ENCODE assay signal across 10 mouse cellular contexts in the genomic region with DNA sequence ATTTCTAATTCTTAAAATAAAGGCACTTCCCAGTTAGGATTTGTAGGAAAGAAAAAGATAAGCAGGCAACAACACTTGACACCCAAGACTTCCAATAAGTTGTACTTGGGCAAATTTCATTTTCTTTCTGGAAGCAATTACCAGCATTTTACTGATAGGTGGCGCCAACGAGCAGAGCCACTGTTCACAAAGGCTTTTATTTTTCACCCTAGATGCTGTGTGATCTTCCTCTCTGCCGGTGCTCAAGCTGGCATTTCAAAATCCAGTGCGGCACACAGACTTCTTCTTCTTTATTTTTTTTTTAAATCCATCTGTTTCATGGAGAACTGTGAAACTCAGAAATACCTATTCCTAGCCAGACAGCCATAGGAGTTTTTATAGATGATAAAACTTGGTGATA.
DNase-seq lines count a peak whose midpoint lies in the region; ATAC-seq and TF ChIP-seq lines count a peak whose summit lies in the region.
"Had no signal": no experiment of that assay in that cellular context is flagged by ENCODE, and none has a peak within 500 bp of the region (broad histone marks: within the 10 kb centered on the region; RNA-seq: fewer than 3 reads in every experiment).

No protein-coding gene starts in this region.

- no peak overlapping the region for H3K9ac ChIP-seq in limb, embryonic 11.5 days (ENCODE audit: low read length)
- H3K9ac ChIP-seq: heart, embryonic 13.5 days; neural tube, embryonic 12.5 days had no signal

- H3K4me3 ChIP-seq in spleen, adult 2 months (ENCODE audit: extremely low read depth, insufficient read depth, insufficient read length) = no peak overlapping the region
- no peak overlapping the region for H3K4me3 ChIP-seq in limb, embryonic 11.5 days (ENCODE audit: low read depth, low read length)
- H3K4me3 ChIP-seq: heart, embryonic 13.5 days; neural tube, embryonic 12.5 days had no signal

- ATAC-seq in limb, embryonic 11.5 days (ENCODE audit: insufficient number of reproducible peaks, low FRiP score, low TSS enrichment, low read depth) = no peak

- peak; percentile 14; the same call in 1 of the 2 replicates for TF ChIP-seq CTCF in spleen, adult 2 months (IDR thresholded peaks at IDR 0.05; ENCODE audit: extremely low read depth, insufficient read depth, insufficient read length, insufficient replicate concordance)

- no peak overlapping the region for H3K27ac ChIP-seq in spleen, adult 2 months (ENCODE audit: insufficient read depth, low read length)
- H3K27ac ChIP-seq in limb, embryonic 11.5 days (replicated peaks; ENCODE audit: low read depth, low read length) = no peak overlapping the region
- H3K27ac ChIP-seq: heart, embryonic 13.5 days; neural tube, embryonic 12.5 days had no signal

- H3K9me3 ChIP-seq in limb, embryonic 11.5 days (ENCODE audit: control insufficient read depth, low read length) = no peaks in the 10 kb centered on the region
- H3K9me3 ChIP-seq: heart, embryonic 13.5 days; neural tube, embryonic 12.5 days had no signal

- WGBS in spleen, adult 2 months = 3% methylated on average over 4 of the region's 4 CpGs
- 28% methylated on average over 4 of the region's 4 CpGs for WGBS in limb, embryonic 11.5 days

- H3K4me2 ChIP-seq in limb, embryonic 11.5 days (ENCODE audit: low read depth, severe bottlenecking) = no peak overlapping the region
- H3K4me2 ChIP-seq: heart, embryonic 13.5 days; neural tube, embryonic 12.5 days had no signal

- no peaks in the 10 kb centered on the region for H3K27me3 ChIP-seq in spleen, adult 2 months (ENCODE audit: control insufficient read depth, insufficient read depth, low read length)
- H3K27me3 ChIP-seq in limb, embryonic 11.5 days (ENCODE audit: control insufficient read depth, insufficient read depth, low read length) = no peaks in the 10 kb centered on the region
- H3K27me3 ChIP-seq: heart, embryonic 13.5 days; neural tube, embryonic 12.5 days had no signal

- no peak for TF ChIP-seq POLR2A in spleen, adult 2 months (IDR thresholded peaks at IDR 0.05; ENCODE audit: low read depth, low read length)

- H3K4me1 ChIP-seq in spleen, adult 2 months (ENCODE audit: control insufficient read depth, insufficient read depth, insufficient read length) = no peaks in the 10 kb centered on the region
- no peaks in the 10 kb centered on the region for H3K4me1 ChIP-seq in limb, embryonic 11.5 days (ENCODE audit: control insufficient read depth, insufficient read depth, low read length)
- H3K4me1 ChIP-seq: heart, embryonic 13.5 days; neural tube, embryonic 12.5 days had no signal

- peak; percentile 38 to 82 for DNase-seq in adrenal gland, adult (ENCODE audit: inconsistent age in 2 of 2, low spot score in 1 of 2)
- DNase-seq in adrenal gland, postnatal 4 days (ENCODE audit: low spot score in 2 of 2) = no peak
- no peak for DNase-seq in spleen, adult 2 months (ENCODE audit: low read depth in 1 of 2, low spot score in 2 of 2)
- no peak for DNase-seq in spleen, adult 12 weeks (ENCODE audit: low spot score)
- peak; percentile 54 to 69 for DNase-seq in cerebellum, postnatal 36 days
- peak; percentile 8 for DNase-seq in hindlimb bud, embryonic 11.5 days (ENCODE audit: extremely low spot score, low read depth, low spot score)
- peak; percentile 70 for DNase-seq in limb, embryonic 11.5 days (ENCODE audit: low spot score)
- peak; percentile 48 for DNase-seq in right cerebral cortex, postnatal 25 days

- H3K36me3 ChIP-seq in spleen, adult 2 months (ENCODE audit: control insufficient read depth, insufficient read depth, low read length) = no peaks in the 10 kb centered on the region
- no peaks in the 10 kb centered on the region for H3K36me3 ChIP-seq in limb, embryonic 11.5 days (ENCODE audit: control insufficient read depth, insufficient read depth, low read length)
- H3K36me3 ChIP-seq: heart, embryonic 13.5 days; neural tube, embryonic 12.5 days had no signal

Comparison
In these comparisons a context has a peak if more than half of its experiments do, and no peak if none do; other contexts are left out.
1. DNase-seq: peak in adrenal gland, adult (2 of 2), cerebellum, postnatal 36 days (2 of 2), hindlimb bud, embryonic 11.5 days (single experiment), limb, embryonic 11.5 days (single experiment) and right cerebral cortex, postnatal 25 days (single experiment); none in adrenal gland, postnatal 4 days (0 of 2), spleen, adult 2 months (0 of 2) and spleen, adult 12 weeks (single experiment).